Mouse (Mus musculus): ENCODE measurements around the gene Vps37b. TPM values are rescaled to one million over a fixed set of nuclear protein-coding genes. Genes with fewer than 3 reads are reported as not detected.

The Vps37b gene
- polyA plus RNA-seq, 1 experiment = 12.6 TPM

GRCm38 (mm10) chr5:123987511-123987910 is 44.6 kb downstream of the Vps37b start:
- no peak overlapping the region for H3K4me3 ChIP-seq (ENCODE audit: insufficient read depth, low read length)
- no peak overlapping the region for H3K27ac ChIP-seq (ENCODE audit: insufficient read depth, low read length)
- no peak for TF ChIP-seq CTCF (IDR thresholded peaks at IDR 0.05; ENCODE audit: borderline replicate concordance, insufficient read depth, low read length)
- no peak for TF ChIP-seq POLR2A (IDR thresholded peaks at IDR 0.05; ENCODE audit: low read depth, low read length)
- H3K4me1 ChIP-seq (ENCODE audit: control insufficient read depth, insufficient read depth, low read length) = peaks cover 6% of the 10 kb centered on the region; the same call in 1 of the 2 replicates

GRCm38 (mm10) chr5:123986925-123987324 is 45.1 kb downstream of the Vps37b start:
- Histone ChIP-seq H3K27ac (ENCODE audit: insufficient read depth, low read length) (no peak overlapping the region), H3K4me3 (ENCODE audit: insufficient read depth, low read length) (no peak overlapping the region), H3K4me1 (ENCODE audit: control insufficient read depth, insufficient read depth, low read length) (peaks cover 3% of the 10 kb centered on the region; the same call in 1 of the 2 replicates)
- TF ChIP-seq POLR2A (IDR thresholded peaks at IDR 0.05; ENCODE audit: low read depth, low read length) = no peak
- no peak for TF ChIP-seq CTCF (IDR thresholded peaks at IDR 0.05; ENCODE audit: borderline replicate concordance, insufficient read depth, low read length)

DNA sequence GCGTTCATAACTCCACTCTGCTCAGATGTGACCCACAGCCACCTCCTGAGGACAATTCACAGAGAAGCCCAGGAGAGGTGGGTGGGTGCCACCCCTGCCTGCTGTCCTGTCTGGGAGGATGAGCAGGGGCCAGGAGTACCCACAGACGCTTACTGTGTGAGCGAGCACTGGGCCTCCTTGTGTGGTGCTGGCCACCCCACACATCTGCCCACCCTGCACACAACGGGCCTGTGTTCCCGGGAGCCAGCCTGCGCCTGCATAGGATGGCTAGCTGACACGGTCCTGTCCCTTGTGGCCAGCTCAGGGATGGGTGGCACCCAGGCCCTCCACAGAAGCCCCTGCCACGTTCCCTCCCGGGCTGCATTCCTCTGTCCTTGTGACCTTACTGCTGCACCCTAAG is 46.6 kb downstream of the Vps37b start:
- no peak for TF ChIP-seq CTCF (IDR thresholded peaks at IDR 0.05; ENCODE audit: borderline replicate concordance, insufficient read depth, low read length)
- TF ChIP-seq POLR2A (IDR thresholded peaks at IDR 0.05; ENCODE audit: low read depth, low read length) = no peak
- Histone ChIP-seq H3K27ac (ENCODE audit: insufficient read depth, low read length) (no peak overlapping the region), H3K4me1 (ENCODE audit: control insufficient read depth, insufficient read depth, low read length) (peaks cover 7% of the 10 kb centered on the region), H3K4me3 (ENCODE audit: insufficient read depth, low read length) (no peak overlapping the region)

GRCm38 (mm10) chr5:123982838-123983237 is 49.2 kb downstream of the Vps37b start:
- no peak for TF ChIP-seq POLR2A (IDR thresholded peaks at IDR 0.05; ENCODE audit: low read depth, low read length)
- no peak for TF ChIP-seq CTCF (IDR thresholded peaks at IDR 0.05; ENCODE audit: borderline replicate concordance, insufficient read depth, low read length)
- Histone ChIP-seq H3K4me1 (ENCODE audit: control insufficient read depth, insufficient read depth, low read length) (peaks cover 8% of the 10 kb centered on the region), H3K27ac (ENCODE audit: insufficient read depth, low read length) (no peak overlapping the region), H3K4me3 (ENCODE audit: insufficient read depth, low read length) (no peak overlapping the region)

- H3K4me1 ChIP-seq (ENCODE audit: control insufficient read depth, insufficient read depth, low read length) = peaks cover 8% of the 10 kb centered on the region
- H3K4me3 ChIP-seq (ENCODE audit: insufficient read depth, low read length) = no peak overlapping the region
- no peak for TF ChIP-seq POLR2A (IDR thresholded peaks at IDR 0.05; ENCODE audit: low read depth, low read length)
- no peak for TF ChIP-seq CTCF (IDR thresholded peaks at IDR 0.05; ENCODE audit: borderline replicate concordance, insufficient read depth, low read length)
- H3K27ac ChIP-seq (ENCODE audit: insufficient read depth, low read length) = no peak overlapping the region
Measured at GRCm38 (mm10) chr5:123981250-123981554, 50.9 kb downstream of the Vps37b start.

DNA sequence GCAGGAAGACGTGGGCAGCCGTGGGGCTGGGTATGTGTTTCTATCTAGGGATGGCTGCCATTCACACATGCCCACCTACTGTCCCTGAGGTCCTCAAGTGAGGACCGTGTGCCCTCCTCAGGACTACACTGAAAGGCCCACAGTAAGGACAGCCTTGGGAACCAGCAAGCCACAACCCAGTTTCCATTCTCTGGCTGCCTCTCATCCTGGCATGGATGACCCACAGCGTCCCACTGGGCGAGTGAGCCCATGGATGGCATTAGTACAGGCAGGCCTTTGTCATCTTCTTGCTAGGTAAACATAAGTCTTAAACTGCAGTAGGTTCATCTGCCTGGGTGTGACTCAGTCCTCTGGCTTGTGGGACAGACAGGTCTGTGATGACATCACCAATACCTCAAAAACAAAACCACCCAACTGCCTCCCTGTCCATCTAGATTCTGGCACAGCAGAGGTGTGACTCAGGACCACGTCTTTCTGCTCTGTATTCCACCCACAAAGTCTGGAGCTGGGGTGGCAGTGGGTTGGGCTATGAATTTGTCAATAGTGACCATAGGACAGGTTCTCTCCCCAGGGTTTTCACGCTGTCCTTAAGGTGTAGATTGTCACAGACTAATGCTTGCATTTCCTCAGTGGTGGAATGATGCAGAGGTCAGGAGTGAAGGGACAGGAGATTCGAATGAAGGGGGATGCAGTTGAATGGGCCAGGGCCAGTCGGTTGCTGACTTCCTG is 51.4 kb downstream of the Vps37b start:
- H3K4me1 ChIP-seq (ENCODE audit: control insufficient read depth, insufficient read depth, low read length) = peaks cover 8% of the 10 kb centered on the region
- H3K27ac ChIP-seq (ENCODE audit: insufficient read depth, low read length) = no peak overlapping the region
- no peak overlapping the region for H3K4me3 ChIP-seq (ENCODE audit: insufficient read depth, low read length)
- TF ChIP-seq CTCF (IDR thresholded peaks at IDR 0.05; ENCODE audit: borderline replicate concordance, insufficient read depth, low read length) (no peak), POLR2A (IDR thresholded peaks at IDR 0.05; ENCODE audit: low read depth, low read length) (no peak)

- Histone ChIP-seq H3K4me1 (ENCODE audit: control insufficient read depth, insufficient read depth, low read length) (peaks cover 8% of the 10 kb centered on the region), H3K27ac (ENCODE audit: insufficient read depth, low read length) (no peak overlapping the region), H3K4me3 (ENCODE audit: insufficient read depth, low read length) (no peak overlapping the region)
- TF ChIP-seq POLR2A (IDR thresholded peaks at IDR 0.05; ENCODE audit: low read depth, low read length) (no peak), CTCF (IDR thresholded peaks at IDR 0.05; ENCODE audit: borderline replicate concordance, insufficient read depth, low read length) (no peak)
Measured at GRCm38 (mm10) chr5:123979980-123980369, 52.1 kb downstream of the Vps37b start.

DNA sequence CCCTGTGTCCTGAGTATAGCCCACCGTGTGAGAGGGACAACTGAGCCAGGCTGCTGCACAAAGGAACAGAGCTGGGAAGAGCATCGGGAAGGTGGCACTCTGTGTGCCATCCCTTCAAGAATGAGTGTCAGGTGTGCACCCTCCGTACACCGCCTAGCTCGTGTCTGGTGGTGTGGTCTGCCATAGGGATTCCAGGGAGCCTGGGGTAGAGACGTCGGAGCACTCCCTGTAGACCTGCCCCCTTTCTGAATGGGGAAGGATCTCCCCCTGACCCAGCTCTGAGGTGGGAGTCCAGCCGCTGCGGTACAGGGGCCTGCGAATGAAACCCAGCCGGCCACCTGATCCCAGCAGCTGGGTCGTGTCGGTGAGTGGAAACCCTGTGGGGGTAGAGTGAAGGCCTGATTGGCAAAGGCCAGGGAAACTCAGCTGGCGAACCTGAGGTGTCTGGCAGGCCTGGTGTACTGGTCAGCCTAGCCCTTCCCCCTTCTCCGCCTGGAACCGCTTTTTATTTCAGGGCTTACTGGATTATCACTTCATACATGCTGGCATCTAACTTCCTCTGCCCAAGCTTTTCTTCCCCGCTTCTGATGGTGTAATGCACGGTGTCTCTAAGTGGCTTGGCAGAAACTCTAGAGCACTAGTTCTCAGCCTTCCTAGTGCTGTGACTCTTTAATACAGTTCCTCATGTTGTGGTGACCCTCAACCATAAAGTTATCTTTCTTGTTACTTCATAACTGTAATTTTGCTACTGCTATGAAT is 52.7 kb downstream of the Vps37b start:
- Histone ChIP-seq H3K27ac (ENCODE audit: insufficient read depth, low read length) (no peak overlapping the region), H3K4me3 (ENCODE audit: insufficient read depth, low read length) (no peak overlapping the region), H3K4me1 (ENCODE audit: control insufficient read depth, insufficient read depth, low read length) (peaks cover 8% of the 10 kb centered on the region)
- TF ChIP-seq CTCF (IDR thresholded peaks at IDR 0.05; ENCODE audit: borderline replicate concordance, insufficient read depth, low read length) (no peak), POLR2A (IDR thresholded peaks at IDR 0.05; ENCODE audit: low read depth, low read length) (no peak)

GRCm38 (mm10) chr5:123978131-123978530 is 53.9 kb downstream of the Vps37b start:
- H3K4me1 ChIP-seq (ENCODE audit: control insufficient read depth, insufficient read depth, low read length) = peaks cover 8% of the 10 kb centered on the region
- H3K27ac ChIP-seq (ENCODE audit: insufficient read depth, low read length) = no peak overlapping the region
- TF ChIP-seq POLR2A (IDR thresholded peaks at IDR 0.05; ENCODE audit: low read depth, low read length) = no peak
- no peak for TF ChIP-seq CTCF (IDR thresholded peaks at IDR 0.05; ENCODE audit: borderline replicate concordance, insufficient read depth, low read length)
- H3K4me3 ChIP-seq (ENCODE audit: insufficient read depth, low read length) = no peak overlapping the region

- no peak for TF ChIP-seq CTCF (IDR thresholded peaks at IDR 0.05; ENCODE audit: borderline replicate concordance, insufficient read depth, low read length)
- TF ChIP-seq POLR2A (IDR thresholded peaks at IDR 0.05; ENCODE audit: low read depth, low read length) = no peak
- no peak overlapping the region for H3K4me3 ChIP-seq (ENCODE audit: insufficient read depth, low read length)
- H3K4me1 ChIP-seq (ENCODE audit: control insufficient read depth, insufficient read depth, low read length) = peaks cover 8% of the 10 kb centered on the region
- no peak overlapping the region for H3K27ac ChIP-seq (ENCODE audit: insufficient read depth, low read length)
Measured at GRCm38 (mm10) chr5:123977231-123977630, 54.8 kb downstream of the Vps37b start.

Data from embryonic fibroblast, embryonic 13.5 days (primary cell).